Mouse (Mus musculus): Measurements from ENCODE around the gene Rin3. TPM values are rescaled to one million over a fixed set of nuclear protein-coding genes. Genes with fewer than 3 reads are reported as not detected.

Gene Rin3
- total and polyA plus RNA-seq, 3 experiments, result 17.5 to 38.9 TPM; not detected in 1

- Histone ChIP-seq H3K27me3 (ENCODE audit: control insufficient read depth in 1 of 2, insufficient read depth in 2 of 2, low read length in 2 of 2) (no peaks in the 10 kb centered on the region), H3K4me1 (ENCODE audit: control insufficient read depth in 1 of 2, insufficient read depth in 2 of 2, low read length in 2 of 2) (peaks cover 0 to 28% of the 10 kb centered on the region in 2 experiments; a peak in 3 of 4 replicates), H3K9ac (ENCODE audit: control insufficient read depth, low read depth, low read length, poor library complexity, severe bottlenecking) (no peak overlapping the region), H3K79me2 (ENCODE audit: control insufficient read depth, insufficient read depth, low read length, poor library complexity) (no peaks in the 10 kb centered on the region), H3K36me3 (ENCODE audit: control insufficient read depth in 1 of 2, insufficient read depth in 2 of 2, low read length in 2 of 2) (peaks cover 0 to 20% of the 10 kb centered on the region in 2 experiments; a peak in 2 of 4 replicates), H3K4me3 (ENCODE audit: control insufficient read depth in 1 of 2, insufficient read depth in 1 of 2, low read depth in 2 of 2, low read length in 2 of 2) (no peak overlapping the region), H3K9me3 (replicated peaks; ENCODE audit: insufficient read depth, low read length) (no peaks in the 10 kb centered on the region), H3K27ac (ENCODE audit: control insufficient read depth, low read depth, low read length) (no peak overlapping the region)
- no peak for DNase-seq (ENCODE audit: low read depth, low spot score)
- TF ChIP-seq HCFC1 (IDR thresholded peaks at IDR 0.05; ENCODE audit: low read depth, low read length) (no peak), ZNF384 (IDR thresholded peaks at IDR 0.05; ENCODE audit: low read depth, low read length) (no peak), USF1 (IDR thresholded peaks at IDR 0.05; ENCODE audit: low read depth, low read length) (no peak)
These were observed 37.5 kb downstream of the Rin3 start for GRCm38 (mm10) chr12:102320322-102320721.

- Histone ChIP-seq H3K27ac (ENCODE audit: control insufficient read depth, low read depth, low read length) (no peak overlapping the region), H3K36me3 (ENCODE audit: control insufficient read depth in 1 of 2, insufficient read depth in 2 of 2, low read length in 2 of 2) (peaks cover 0 to 20% of the 10 kb centered on the region in 2 experiments; a peak in 2 of 4 replicates), H3K79me2 (ENCODE audit: control insufficient read depth, insufficient read depth, low read length, poor library complexity) (no peaks in the 10 kb centered on the region), H3K4me3 (ENCODE audit: control insufficient read depth in 1 of 2, insufficient read depth in 1 of 2, low read depth in 2 of 2, low read length in 2 of 2) (no peak overlapping the region), H3K9ac (ENCODE audit: control insufficient read depth, low read depth, low read length, poor library complexity, severe bottlenecking) (no peak overlapping the region), H3K4me1 (ENCODE audit: control insufficient read depth in 1 of 2, insufficient read depth in 2 of 2, low read length in 2 of 2) (peaks cover 0 to 28% of the 10 kb centered on the region in 2 experiments; a peak in 3 of 4 replicates), H3K9me3 (replicated peaks; ENCODE audit: insufficient read depth, low read length) (no peaks in the 10 kb centered on the region), H3K27me3 (ENCODE audit: control insufficient read depth in 1 of 2, insufficient read depth in 2 of 2, low read length in 2 of 2) (no peaks in the 10 kb centered on the region)
- TF ChIP-seq BHLHE40 (IDR thresholded peaks at IDR 0.05; ENCODE audit: borderline replicate concordance, low read depth, low read length), result no peak
- no peak for TF ChIP-seq POLR2AphosphoS5 (IDR thresholded peaks at IDR 0.05; ENCODE audit: borderline replicate concordance, low read depth, low read length)
- no peak for TF ChIP-seq TCF12 (IDR thresholded peaks at IDR 0.05; ENCODE audit: low read depth, low read length)
- no peak for TF ChIP-seq EP300 (IDR thresholded peaks at IDR 0.05; ENCODE audit: low read depth in 1 of 2, low read length in 2 of 2)
- TF ChIP-seq SIN3A (IDR thresholded peaks at IDR 0.05; ENCODE audit: low read length), result no peak
- TF ChIP-seq TAL1 (IDR thresholded peaks at IDR 0.05; ENCODE audit: low read length), result no peak
- TF ChIP-seq SMC3 (IDR thresholded peaks at IDR 0.05; ENCODE audit: low read depth, low read length), result no peak
- TF ChIP-seq MYB (IDR thresholded peaks at IDR 0.05; ENCODE audit: low read depth, low read length), result no peak
- DNase-seq (ENCODE audit: low read depth, low spot score), result no peak
These were observed 38.3 kb downstream of the Rin3 start for GRCm38 (mm10) chr12:102321064-102321728.

GRCm38 (mm10) chr12:102321855-102322254 is 39.0 kb downstream of the Rin3 start:
- peaks cover 0 to 20% of the 10 kb centered on the region in 2 experiments; a peak in 2 of 4 replicates for H3K36me3 ChIP-seq (ENCODE audit: control insufficient read depth in 1 of 2, insufficient read depth in 2 of 2, low read length in 2 of 2)
- TF ChIP-seq ZKSCAN1 (IDR thresholded peaks at IDR 0.05; ENCODE audit: low read depth, low read length) (no peak), BHLHE40 (IDR thresholded peaks at IDR 0.05; ENCODE audit: borderline replicate concordance, low read depth, low read length) (no peak), JUND (IDR thresholded peaks at IDR 0.05; ENCODE audit: low read depth, low read length) (no peak), MXI1 (IDR thresholded peaks at IDR 0.05; ENCODE audit: low read depth, low read length) (no peak), USF1 (IDR thresholded peaks at IDR 0.05; ENCODE audit: low read depth, low read length) (no peak), ZMIZ1 (IDR thresholded peaks at IDR 0.05; ENCODE audit: low read depth, low read length) (no peak), SMC3 (IDR thresholded peaks at IDR 0.05; ENCODE audit: low read depth, low read length) (no peak), ZC3H11A (IDR thresholded peaks at IDR 0.05; ENCODE audit: low read depth, low read length) (no peak), TCF12 (IDR thresholded peaks at IDR 0.05; ENCODE audit: low read depth, low read length) (no peak), POLR2AphosphoS2 (IDR thresholded peaks at IDR 0.05; ENCODE audit: low read length) (no peak), TAL1 (IDR thresholded peaks at IDR 0.05; ENCODE audit: low read length) (no peak), EP300 (IDR thresholded peaks at IDR 0.05; ENCODE audit: low read depth in 1 of 2, low read length in 2 of 2) (no peak), MYB (IDR thresholded peaks at IDR 0.05; ENCODE audit: low read depth, low read length) (no peak), USF2 (IDR thresholded peaks at IDR 0.05; ENCODE audit: borderline replicate concordance in 1 of 2, insufficient read depth in 1 of 2, low read depth in 1 of 2, low read length in 2 of 2) (no peak), POLR2AphosphoS5 (IDR thresholded peaks at IDR 0.05; ENCODE audit: borderline replicate concordance, low read depth, low read length) (no peak), MAFK (IDR thresholded peaks at IDR 0.05; ENCODE audit: borderline replicate concordance, low read depth, low read length) (no peak)
- peaks cover 0 to 28% of the 10 kb centered on the region in 2 experiments; a peak in 3 of 4 replicates for H3K4me1 ChIP-seq (ENCODE audit: control insufficient read depth in 1 of 2, insufficient read depth in 2 of 2, low read length in 2 of 2)
- H3K4me3 ChIP-seq (ENCODE audit: control insufficient read depth in 1 of 2, insufficient read depth in 1 of 2, low read depth in 2 of 2, low read length in 2 of 2), result no peak overlapping the region
- H3K79me2 ChIP-seq (ENCODE audit: control insufficient read depth, insufficient read depth, low read length, poor library complexity), result no peaks in the 10 kb centered on the region
- no peak overlapping the region for H3K9ac ChIP-seq (ENCODE audit: control insufficient read depth, low read depth, low read length, poor library complexity, severe bottlenecking)
- H3K27me3 ChIP-seq (ENCODE audit: control insufficient read depth in 1 of 2, insufficient read depth in 2 of 2, low read length in 2 of 2), result no peaks in the 10 kb centered on the region
- DNase-seq (ENCODE audit: low read depth, low spot score), result no peak
- no peak overlapping the region for H3K27ac ChIP-seq (ENCODE audit: control insufficient read depth, low read depth, low read length)
- H3K9me3 ChIP-seq (replicated peaks; ENCODE audit: insufficient read depth, low read length), result no peaks in the 10 kb centered on the region

Data from MEL (cell line).